Mouse (Mus musculus): ENCODE data around the gene Fam217a. TPM values are rescaled to one million over a fixed set of nuclear protein-coding genes. Genes with fewer than 3 reads are reported as not detected.
"Not testable (repeated sequence)": the region's sequence is repeated elsewhere in the genome, so short reads cannot be mapped to it uniquely, and the experiment has no call there.

Gene Fam217a
- polyA plus RNA-seq, 1 experiment from 2014 or later: 5.5 TPM

- under 1% methylated on average over 36 of the region's 50 CpGs for WGBS
- H3K9me3 ChIP-seq (ENCODE audit: low read length): no peaks in the 10 kb centered on the region
- ATAC-seq (ENCODE audit: low FRiP score, low TSS enrichment): peak; percentile 55
Measured at GRCm38 (mm10) chr13:34875741-34876445, 48.2 kb downstream of the Fam217a start.

GRCm38 (mm10) chr13:34875166-34875710 lies 48.9 kb downstream of the Fam217a start, which contains the start of gene Prpf4b:
Gene Prpf4b (plus strand): TSS chr13:34875302.
- H3K4me2 ChIP-seq (replicated peaks; ENCODE audit: low read depth, low read length): peak within 1 kb of the TSS; percentile 84
- under 1% methylated on average over 40 of the region's 40 CpGs for WGBS
- H3K27ac ChIP-seq (ENCODE audit: low read length): peak within 1 kb of the TSS; percentile 99
- peak; percentile 79 for ATAC-seq (ENCODE audit: low FRiP score, low TSS enrichment)
- H3K4me1 ChIP-seq (ENCODE audit: insufficient read depth, low read length): peaks cover 20% of the 10 kb centered on the region
- H3K27me3 ChIP-seq (ENCODE audit: insufficient read depth, low read length): no peaks in the 10 kb centered on the region
- peak within 1 kb of the TSS; percentile 98 for H3K9ac ChIP-seq (replicated peaks; ENCODE audit: low read length)
- no peaks in the 10 kb centered on the region for H3K9me3 ChIP-seq (ENCODE audit: low read length)
- peak within 1 kb of the TSS; percentile 98 for H3K4me3 ChIP-seq (ENCODE audit: low read length)
- H3K36me3 ChIP-seq (ENCODE audit: insufficient read depth, low read length): no peaks in the 10 kb centered on the region

More at GRCm38 (mm10) chr13:34875741-34876445, 48.2 kb downstream of the Fam217a start:
- Histone ChIP-seq H3K4me1 (ENCODE audit: insufficient read depth, low read length) (peaks cover 20% of the 10 kb centered on the region), H3K27me3 (ENCODE audit: insufficient read depth, low read length) (no peaks in the 10 kb centered on the region), H3K4me3 (ENCODE audit: low read length) (peak overlapping the region; percentile 98), H3K4me2 (replicated peaks; ENCODE audit: low read depth, low read length) (peak overlapping the region; percentile 84), H3K27ac (ENCODE audit: low read length) (peak overlapping the region; percentile 99), H3K36me3 (ENCODE audit: insufficient read depth, low read length) (no peaks in the 10 kb centered on the region), H3K9ac (replicated peaks; ENCODE audit: low read length) (peak overlapping the region; percentile 98)

GRCm38 (mm10) chr13:34874736-34875135 lies 49.4 kb downstream of the Fam217a start:
- Histone ChIP-seq H3K4me1 (ENCODE audit: insufficient read depth, low read length) (peaks cover 20% of the 10 kb centered on the region), H3K4me3 (ENCODE audit: low read length) (peak overlapping the region; percentile 98), H3K4me2 (replicated peaks; ENCODE audit: low read depth, low read length) (peak overlapping the region; percentile 84), H3K9ac (replicated peaks; ENCODE audit: low read length) (peak overlapping the region; percentile 98), H3K27ac (ENCODE audit: low read length) (peak overlapping the region; percentile 99)
- 18% methylated on average over 13 of the region's 13 CpGs for WGBS
- ATAC-seq (ENCODE audit: low FRiP score, low TSS enrichment): peak; percentile 4; the same call in 1 of the 2 replicates
- not testable (repeated sequence) for H3K27me3 ChIP-seq (ENCODE audit: insufficient read depth, low read length); H3K9me3 ChIP-seq (ENCODE audit: low read length); H3K36me3 ChIP-seq (ENCODE audit: insufficient read depth, low read length)

DNA sequence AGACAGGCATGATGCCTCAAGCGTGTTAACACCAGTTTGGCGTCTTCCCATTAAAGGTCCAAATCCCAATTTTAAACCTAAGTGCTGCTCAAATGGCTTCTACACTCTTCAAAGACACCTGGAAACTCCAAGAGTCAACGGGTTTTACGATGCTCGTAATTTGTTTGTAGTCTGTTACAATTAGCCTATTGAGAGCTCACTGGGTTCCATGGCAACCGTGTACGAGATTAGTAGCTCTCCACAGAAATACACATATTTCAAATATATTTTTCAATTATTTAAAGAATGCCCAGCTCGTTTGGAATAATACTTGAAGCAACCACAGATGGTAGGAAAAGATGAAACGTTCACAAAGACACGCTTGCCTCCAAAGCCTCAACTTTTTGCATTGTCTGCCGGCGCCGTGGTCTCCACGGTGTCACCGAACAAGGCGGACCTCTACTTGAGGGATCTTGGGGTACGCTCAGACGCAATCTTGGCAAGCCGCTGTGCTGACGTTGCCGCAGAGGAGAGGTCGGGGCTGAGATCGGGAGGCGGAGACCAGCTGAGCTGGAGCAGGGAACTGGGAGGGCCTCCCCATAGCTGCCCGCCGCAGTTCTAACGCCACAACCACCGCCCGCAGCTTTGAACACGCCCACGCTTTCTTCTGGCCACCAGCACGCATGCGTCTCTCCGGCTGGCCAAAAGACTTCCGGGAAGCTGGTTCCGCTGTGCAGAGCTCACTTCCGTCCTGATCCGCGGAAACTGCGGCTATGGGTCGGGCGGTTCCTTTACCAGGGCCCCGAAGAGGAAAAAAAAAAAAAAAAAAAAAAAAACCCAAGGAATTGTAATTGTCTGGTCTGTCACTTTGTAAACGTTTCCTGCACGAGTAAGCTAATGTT lies 50.1 kb downstream of the Fam217a start:
- Histone ChIP-seq H3K9ac (replicated peaks; ENCODE audit: low read length) (peak overlapping the region; percentile 98), H3K9me3 (ENCODE audit: low read length) (no peaks in the 10 kb centered on the region), H3K4me2 (replicated peaks; ENCODE audit: low read depth, low read length) (peak overlapping the region; percentile 84), H3K36me3 (ENCODE audit: insufficient read depth, low read length) (no peaks in the 10 kb centered on the region), H3K27ac (ENCODE audit: low read length) (peak overlapping the region; percentile 99), H3K4me3 (ENCODE audit: low read length) (peak overlapping the region; percentile 98), H3K4me1 (ENCODE audit: insufficient read depth, low read length) (peaks cover 20% of the 10 kb centered on the region), H3K27me3 (ENCODE audit: insufficient read depth, low read length) (no peaks in the 10 kb centered on the region)
- ATAC-seq (ENCODE audit: low FRiP score, low TSS enrichment): peak; percentile 94
- WGBS: 2% methylated on average over 45 of the region's 45 CpGs

DNA sequence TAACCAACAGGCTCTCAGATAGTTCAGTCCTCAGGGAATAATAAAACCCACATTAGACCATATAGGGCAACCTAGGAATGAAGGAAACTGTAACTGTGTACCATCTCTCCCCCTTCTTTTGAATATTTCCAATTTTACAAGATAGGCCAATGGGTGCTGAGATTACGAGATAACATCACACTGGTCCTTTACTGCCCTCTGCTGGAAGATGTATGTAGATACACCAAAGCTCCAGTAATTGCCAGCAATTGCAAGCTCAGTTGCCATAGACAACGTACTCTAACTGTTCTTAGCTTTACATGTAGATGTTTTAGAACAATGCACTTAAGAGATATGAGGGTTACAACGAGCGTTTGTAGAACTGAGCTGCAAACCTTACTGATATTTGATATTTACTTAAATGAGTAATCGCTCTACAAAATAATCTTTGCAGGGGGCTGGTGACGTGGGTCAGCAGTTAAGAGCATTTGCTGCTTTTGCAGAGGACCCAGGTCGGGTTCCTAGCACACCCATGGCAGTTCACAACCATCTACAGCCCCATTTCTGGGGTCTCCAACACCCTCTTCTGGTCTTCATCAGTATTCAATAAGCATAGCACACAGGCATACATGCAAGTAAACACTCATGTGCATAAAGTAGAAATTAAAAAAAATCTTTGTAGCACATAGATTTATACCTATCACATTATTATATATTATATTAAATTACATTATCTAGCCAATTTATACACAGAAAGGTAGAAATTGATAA lies 59.5 kb downstream of the Fam217a start:
- H3K4me3 ChIP-seq (ENCODE audit: low read length): no peak overlapping the region
- H3K27me3 ChIP-seq (ENCODE audit: insufficient read depth, low read length): no peaks in the 10 kb centered on the region
- no peak overlapping the region for H3K9ac ChIP-seq (replicated peaks; ENCODE audit: low read length)
- H3K4me1 ChIP-seq (ENCODE audit: insufficient read depth, low read length): no peaks in the 10 kb centered on the region
- 0 out of 2 replicates have a peak, but pooled peaks have one; percentile 39 for ATAC-seq (ENCODE audit: low FRiP score, low TSS enrichment)
- H3K9me3 ChIP-seq (ENCODE audit: low read length): no peaks in the 10 kb centered on the region
- WGBS: 40% methylated on average over 7 of the region's 7 CpGs
- H3K4me2 ChIP-seq (replicated peaks; ENCODE audit: low read depth, low read length): no peak overlapping the region
- no peak overlapping the region for H3K27ac ChIP-seq (ENCODE audit: low read length)
- no peaks in the 10 kb centered on the region for H3K36me3 ChIP-seq (ENCODE audit: insufficient read depth, low read length)

- H3K4me3 ChIP-seq (ENCODE audit: low read length); H3K36me3 ChIP-seq (ENCODE audit: insufficient read depth, low read length); H3K9me3 ChIP-seq (ENCODE audit: low read length); H3K4me2 ChIP-seq (replicated peaks; ENCODE audit: low read depth, low read length); H3K9ac ChIP-seq (replicated peaks; ENCODE audit: low read length); H3K4me1 ChIP-seq (ENCODE audit: insufficient read depth, low read length); H3K27ac ChIP-seq (ENCODE audit: low read length); H3K27me3 ChIP-seq (ENCODE audit: insufficient read depth, low read length); ATAC-seq (ENCODE audit: low FRiP score, low TSS enrichment): not testable (repeated sequence)
- 39% methylated on average over 7 of the region's 8 CpGs for WGBS
Measured at GRCm38 (mm10) chr13:34861166-34861565, 62.9 kb downstream of the Fam217a start.

Other genes starting within 250 kb of the Fam217a start
- gene Fam50b, start 189.5 kb downstream of the Fam217a start, polyA plus RNA-seq (2015; fragmentation: Nextera tagmentation; extraction: Ambion mirVana): not detected in 2 replicates
- gene Prpf4b, start 49.0 kb downstream of the Fam217a start, polyA plus RNA-seq (2015; fragmentation: Nextera tagmentation; extraction: Ambion mirVana): 54.2 and 63.2 TPM in 2 replicates
- not detected in 2 replicates for gene 4933417A18Rik, start 99 bp upstream of the Fam217a start, polyA plus RNA-seq (2015; fragmentation: Nextera tagmentation; extraction: Ambion mirVana)
- 4.5 and 6.5 TPM in 2 replicates for gene Eci3, start 39.5 kb upstream of the Fam217a start, polyA plus RNA-seq (2015; fragmentation: Nextera tagmentation; extraction: Ambion mirVana)
- 144 and 147 TPM in 2 replicates for gene Eci2, start 102.8 kb upstream of the Fam217a start, polyA plus RNA-seq (2015; fragmentation: Nextera tagmentation; extraction: Ambion mirVana)

Measured in kidney, embryonic 16.5 days (tissue).